Mouse (Mus musculus) forebrain, embryonic 12.5 days (tissue): ENCODE measurements at regions not wholly inside any gene's neighbourhood (a gene's known extent, or its start where the extent isn't known, plus 50 kb on each side); places are given as distances from the start of the nearest gene placed in this dataset.

Source experiments
- ATAC-seq: fragments of 200-750 bp; cut with Nextera tagmentation; 2 replicates; pipeline ENCODE4 v1.8.0; 2017; ENCODE audit warnings: moderate TSS enrichment; ENCODE audit not compliant: low FRiP score
- H3K27ac ChIP-seq: fragments of 300-500 bp; sonication (generic); 2 replicates; pipeline ENCODE4 v1.5.1; 2016; ENCODE audit warnings: mild to moderate bottlenecking
- H3K27me3 ChIP-seq: fragments of 300-500 bp; sonication (generic); 2 replicates; pipeline ENCODE4 v1.6.1; 2016; ENCODE audit warnings: mild to moderate bottlenecking
- H3K36me3 ChIP-seq: fragments of 300-500 bp; sonication (generic); replicated peaks from 2 replicates; pipeline ENCODE4 v1.6.1; 2016; ENCODE audit warnings: mild to moderate bottlenecking
- H3K4me1 ChIP-seq: fragments of 300-500 bp; sonication (generic); 2 replicates; pipeline ENCODE4 v1.6.1; 2016
- H3K4me2 ChIP-seq: fragments of 300-500 bp; sonication (generic); 2 replicates; pipeline ENCODE4 v1.6.1; 2016; ENCODE audit warnings: mild to moderate bottlenecking, moderate library complexity
- H3K4me3 ChIP-seq: fragments of 300-500 bp; sonication (generic); replicated peaks from 2 replicates; pipeline ENCODE4 v1.5.1; 2016; ENCODE audit warnings: mild to moderate bottlenecking
- H3K9ac ChIP-seq: fragments of 300-500 bp; sonication (generic); 2 replicates; pipeline ENCODE4 v1.6.1; 2016; ENCODE audit warnings: mild to moderate bottlenecking
- H3K9me3 ChIP-seq: fragments of 300-500 bp; sonication (generic); 2 replicates; pipeline ENCODE4 v1.6.1; 2016
- WGBS: fragments of 180-500 bp; shearing (Covaris S2); methylation state at CpG from one replicate; pipeline ENCODE4 v1.1.7; 2016; 5-methylcytosine and 5-hydroxymethylcytosine counted together

DNA sequence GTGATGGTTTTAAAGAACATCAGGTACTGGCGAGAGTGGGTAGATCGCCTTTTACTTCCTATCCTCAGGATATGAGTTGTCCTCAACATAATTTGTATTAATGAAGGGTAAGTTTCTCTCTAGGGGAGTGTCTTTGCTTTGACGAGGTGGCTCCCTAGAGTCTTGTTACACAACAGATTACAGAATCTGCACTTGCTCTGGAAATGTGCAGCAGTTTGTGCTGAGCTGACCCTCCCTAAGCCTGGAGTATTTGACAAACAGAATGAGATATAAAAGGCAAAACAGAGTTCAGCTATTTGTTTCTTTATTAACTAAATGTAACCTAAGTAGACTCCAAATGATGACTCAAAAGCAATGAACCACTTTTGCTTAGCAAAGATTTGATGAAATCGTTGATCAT is 136.8 kb upstream of the Mocs2 start:
- WGBS = 85% methylated on average over 4 of the region's 4 CpGs
- H3K9me3 ChIP-seq = no peaks in the 10 kb centered on the region
- H3K4me1 ChIP-seq = no peaks in the 10 kb centered on the region
- H3K4me3 ChIP-seq = no peak overlapping the region
- no peak for ATAC-seq
- no peak overlapping the region for H3K9ac ChIP-seq
- no peak overlapping the region for H3K27ac ChIP-seq
- no peaks in the 10 kb centered on the region for H3K36me3 ChIP-seq
- H3K27me3 ChIP-seq = no peaks in the 10 kb centered on the region
- H3K4me2 ChIP-seq = no peak overlapping the region

DNA sequence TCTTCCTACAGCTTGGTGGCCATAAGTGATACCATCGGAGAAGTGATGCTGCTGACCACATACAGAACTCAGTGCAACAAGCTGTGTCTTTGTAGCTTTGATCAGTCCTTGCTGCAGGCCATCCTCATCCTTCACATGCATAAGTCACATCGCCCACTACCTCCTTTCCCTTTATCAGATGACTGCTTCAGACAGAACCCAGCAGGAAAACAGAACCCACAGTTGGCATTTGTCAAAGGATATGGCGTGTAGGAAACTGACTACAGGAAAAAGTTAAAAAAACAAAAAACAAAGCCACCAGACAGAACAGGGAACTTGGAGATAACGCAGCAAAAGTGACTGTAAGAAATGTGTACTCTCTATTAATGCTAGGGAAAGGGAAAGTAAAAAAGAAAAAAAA is 136.1 kb upstream of the Mocs2 start:
- Histone ChIP-seq H3K27ac (no peak overlapping the region), H3K4me2 (no peak overlapping the region), H3K27me3 (no peaks in the 10 kb centered on the region), H3K9me3 (no peaks in the 10 kb centered on the region), H3K4me3 (no peak overlapping the region), H3K4me1 (no peaks in the 10 kb centered on the region), H3K9ac (no peak overlapping the region), H3K36me3 (no peaks in the 10 kb centered on the region)
- WGBS = 89% methylated on average over 4 of the region's 4 CpGs
- no peak for ATAC-seq

DNA sequence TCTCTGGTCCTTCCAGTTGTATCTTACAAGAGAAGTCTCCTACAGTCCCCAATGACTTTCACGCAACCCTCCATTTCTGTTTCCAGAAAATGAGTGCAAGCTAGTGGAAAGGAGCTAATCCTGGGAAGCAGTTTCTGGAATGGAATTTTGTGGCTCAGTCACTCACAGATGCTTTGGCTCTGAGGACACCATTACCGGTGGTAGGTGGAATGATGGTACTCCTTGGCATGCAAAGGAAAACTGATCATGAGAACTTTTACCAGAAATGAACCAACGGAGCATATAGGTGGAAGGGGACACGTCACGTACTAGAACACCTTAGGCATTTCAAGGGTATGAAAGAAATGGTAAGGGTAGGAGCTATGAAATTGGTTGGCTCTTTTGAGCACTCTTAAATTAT is 135.1 kb upstream of the Mocs2 start:
- no peak overlapping the region for H3K9ac ChIP-seq
- ATAC-seq = no peak
- no peak overlapping the region for H3K4me3 ChIP-seq
- H3K4me2 ChIP-seq = no peak overlapping the region
- H3K27ac ChIP-seq = no peak overlapping the region
- H3K36me3 ChIP-seq = no peaks in the 10 kb centered on the region
- no peaks in the 10 kb centered on the region for H3K27me3 ChIP-seq
- H3K4me1 ChIP-seq = no peaks in the 10 kb centered on the region
- no peaks in the 10 kb centered on the region for H3K9me3 ChIP-seq
- WGBS = 94% methylated on average over 5 of the region's 5 CpGs

DNA sequence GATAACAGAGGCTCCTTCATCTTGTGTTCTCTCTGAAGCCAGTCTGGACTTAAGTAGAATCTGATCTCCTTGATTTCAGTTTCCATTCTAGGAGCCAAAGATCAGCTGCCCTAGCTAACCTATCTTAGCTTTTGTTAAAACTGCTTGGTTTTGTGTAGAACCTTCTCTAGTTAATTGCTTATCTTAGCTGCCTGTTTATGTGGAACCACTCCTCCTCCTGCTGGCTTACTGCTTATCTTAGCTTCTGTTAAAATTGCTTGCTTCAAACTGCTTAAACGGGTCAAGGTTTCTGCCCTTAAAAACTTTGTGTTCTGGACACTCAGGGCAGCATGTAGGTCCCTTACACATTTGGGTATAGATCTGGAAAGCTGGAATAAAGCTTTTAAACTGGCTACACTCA is 133.7 kb upstream of the Mocs2 start:
- H3K9me3 ChIP-seq = no peaks in the 10 kb centered on the region
- H3K36me3 ChIP-seq = no peaks in the 10 kb centered on the region
- no peaks in the 10 kb centered on the region for H3K4me1 ChIP-seq
- no peak overlapping the region for H3K4me2 ChIP-seq
- ATAC-seq = no peak
- no peak overlapping the region for H3K9ac ChIP-seq
- H3K27ac ChIP-seq = no peak overlapping the region
- H3K4me3 ChIP-seq = no peak overlapping the region
- WGBS = 88% methylated on average over 1 of the region's 1 CpGs
- no peaks in the 10 kb centered on the region for H3K27me3 ChIP-seq

DNA sequence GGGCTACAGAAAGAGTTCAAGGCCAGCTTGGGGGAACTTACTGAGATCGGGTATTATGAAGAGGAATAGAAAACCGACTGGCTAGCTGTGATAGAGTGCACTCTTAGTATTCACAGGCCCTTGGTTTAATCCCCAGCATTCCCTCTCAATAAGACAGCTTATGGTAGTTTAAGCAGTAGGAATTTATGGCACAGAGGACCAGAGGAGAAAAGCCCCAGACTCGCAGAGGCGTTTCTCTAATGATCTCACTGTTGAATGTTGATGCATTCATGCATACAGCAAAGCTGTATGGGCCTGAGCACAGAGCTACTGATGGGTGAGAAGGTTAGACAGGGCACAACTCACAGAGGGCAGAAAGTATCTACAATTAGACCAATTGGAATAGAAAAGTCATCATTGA is 132.7 kb upstream of the Mocs2 start:
- Histone ChIP-seq H3K27me3 (no peaks in the 10 kb centered on the region), H3K36me3 (no peaks in the 10 kb centered on the region), H3K9ac (no peak overlapping the region), H3K4me2 (no peak overlapping the region), H3K27ac (no peak overlapping the region), H3K4me1 (no peaks in the 10 kb centered on the region), H3K4me3 (no peak overlapping the region), H3K9me3 (no peaks in the 10 kb centered on the region)
- no peak for ATAC-seq
- 42% methylated on average over 4 of the region's 4 CpGs for WGBS

DNA sequence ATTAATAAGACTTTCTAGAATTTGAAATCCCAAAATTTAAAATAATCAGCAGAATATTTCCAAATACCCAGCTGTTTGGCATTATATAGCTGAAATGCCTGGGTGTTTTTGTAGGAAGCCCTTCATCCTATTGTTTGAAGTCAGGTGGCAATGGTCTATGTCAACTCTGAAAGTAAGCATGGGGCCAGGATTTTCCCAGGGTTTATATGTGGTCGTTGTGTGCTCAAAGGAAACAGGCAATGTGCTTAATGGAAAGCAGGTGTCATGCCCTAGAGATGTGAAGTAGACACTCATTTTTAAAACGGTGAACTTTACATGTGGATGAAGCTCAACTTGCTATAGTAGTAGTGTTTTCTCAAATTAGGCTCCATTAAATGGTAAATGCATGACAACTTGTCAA is 105.4 kb upstream of the Mocs2 start:
- Histone ChIP-seq H3K4me1 (no peaks in the 10 kb centered on the region), H3K9ac (no peak overlapping the region), H3K9me3 (no peaks in the 10 kb centered on the region), H3K4me3 (no peak overlapping the region), H3K27ac (no peak overlapping the region), H3K4me2 (no peak overlapping the region), H3K36me3 (no peaks in the 10 kb centered on the region), H3K27me3 (no peaks in the 10 kb centered on the region)
- no peak for ATAC-seq
- 75% methylated on average over 2 of the region's 2 CpGs for WGBS

DNA sequence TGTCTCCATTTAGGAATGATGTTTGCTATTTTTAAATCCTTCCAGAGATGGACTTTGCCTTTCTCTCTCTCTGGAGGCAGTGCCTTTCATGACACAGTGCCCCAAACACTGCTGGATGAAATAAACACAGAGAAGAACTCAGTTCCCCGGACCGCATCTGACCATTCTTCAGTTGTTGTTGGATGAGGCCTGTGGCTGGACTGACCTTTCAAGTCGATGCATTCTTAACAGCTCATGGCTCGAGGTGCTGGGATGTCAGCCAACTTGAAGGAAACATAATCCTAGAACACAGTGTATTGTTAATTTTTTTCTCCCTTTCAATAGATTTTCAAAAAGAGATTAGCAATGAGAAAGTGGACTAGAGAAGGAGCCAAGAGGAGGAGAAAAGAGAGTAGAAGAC is 98.3 kb upstream of the Mocs2 start:
- no peak for ATAC-seq
- H3K4me3 ChIP-seq = no peak overlapping the region
- 68% methylated on average over 4 of the region's 4 CpGs for WGBS

DNA sequence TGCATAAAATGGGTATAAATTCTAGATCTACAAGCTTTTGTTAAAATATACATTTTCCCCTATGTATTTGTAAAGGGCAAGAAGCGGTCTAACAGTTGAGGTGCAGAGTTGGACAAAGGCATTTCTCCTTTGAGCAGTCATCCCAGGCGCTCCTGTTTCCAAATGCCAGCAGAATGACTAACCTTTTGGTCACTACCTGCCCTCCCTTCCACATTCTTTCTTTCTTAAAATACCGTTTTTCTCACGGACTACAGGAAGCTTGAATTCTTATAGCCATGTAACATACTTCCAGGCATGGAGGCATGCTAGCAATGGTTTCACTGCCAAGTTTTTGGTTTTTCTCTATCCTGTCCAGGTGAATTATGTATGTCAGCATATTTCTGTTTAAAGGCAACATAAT is 91.2 kb upstream of the Mocs2 start:
- Histone ChIP-seq H3K36me3 (no peaks in the 10 kb centered on the region), H3K4me2 (no peak overlapping the region), H3K27ac (no peak overlapping the region), H3K4me3 (no peak overlapping the region), H3K4me1 (no peaks in the 10 kb centered on the region), H3K27me3 (no peaks in the 10 kb centered on the region), H3K9me3 (no peaks in the 10 kb centered on the region), H3K9ac (no peak overlapping the region)
- 85% methylated on average over 4 of the region's 4 CpGs for WGBS
- ATAC-seq = no peak

More for the DNA sequence above, 98.3 kb upstream of the Mocs2 start:
- no peak overlapping the region for H3K9ac ChIP-seq
- H3K4me2 ChIP-seq = no peak overlapping the region
- no peaks in the 10 kb centered on the region for H3K27me3 ChIP-seq
- H3K27ac ChIP-seq = no peak overlapping the region
- no peaks in the 10 kb centered on the region for H3K36me3 ChIP-seq
- no peaks in the 10 kb centered on the region for H3K4me1 ChIP-seq
- no peaks in the 10 kb centered on the region for H3K9me3 ChIP-seq

DNA sequence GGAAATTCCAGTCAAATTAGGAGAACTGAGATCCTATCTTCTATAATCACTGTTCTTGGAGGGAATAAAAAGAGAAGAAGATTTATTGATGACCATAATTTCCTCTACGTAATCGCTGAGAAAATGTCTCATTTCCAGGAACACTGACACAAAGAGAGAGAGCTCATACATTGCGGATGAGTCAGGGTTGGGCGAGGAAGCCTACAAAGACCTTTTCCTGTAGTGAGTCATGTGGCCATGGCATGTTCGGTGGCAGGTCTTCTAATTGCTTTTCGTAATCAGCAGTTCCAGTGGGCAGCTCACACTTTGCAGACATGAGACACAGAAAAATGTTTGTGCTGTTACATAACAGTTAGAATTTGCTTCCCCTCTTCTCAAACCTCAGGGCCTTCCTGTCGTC is 83.0 kb upstream of the Mocs2 start:
- H3K27ac ChIP-seq = no peak overlapping the region
- no peaks in the 10 kb centered on the region for H3K4me1 ChIP-seq
- no peak overlapping the region for H3K4me3 ChIP-seq
- no peak overlapping the region for H3K9ac ChIP-seq
- ATAC-seq = no peak
- no peaks in the 10 kb centered on the region for H3K36me3 ChIP-seq
- H3K4me2 ChIP-seq = no peak overlapping the region
- no peaks in the 10 kb centered on the region for H3K9me3 ChIP-seq
- no peaks in the 10 kb centered on the region for H3K27me3 ChIP-seq
- WGBS = 95% methylated on average over 7 of the region's 7 CpGs

DNA sequence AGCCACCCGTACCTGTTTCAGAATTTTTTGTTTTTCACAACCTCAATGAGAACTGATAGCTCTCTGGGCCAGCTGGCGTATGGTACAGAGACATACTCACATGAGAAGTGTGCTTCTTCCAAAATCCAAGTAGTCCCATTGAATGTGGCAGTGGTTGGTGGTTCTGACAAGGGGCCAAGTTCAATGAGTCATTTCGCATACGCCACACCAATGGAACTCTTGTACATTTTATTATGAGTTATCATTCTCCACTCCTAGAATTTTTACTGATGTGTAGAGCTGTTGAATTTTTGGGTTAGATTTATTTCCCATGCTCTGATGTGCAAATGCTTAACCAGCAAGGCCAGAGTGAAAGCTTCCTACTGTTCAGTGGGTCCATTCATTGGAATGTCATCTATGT is 82.0 kb upstream of the Mocs2 start:
- Histone ChIP-seq H3K9ac (no peak overlapping the region), H3K4me2 (no peak overlapping the region), H3K27me3 (no peaks in the 10 kb centered on the region), H3K27ac (no peak overlapping the region), H3K9me3 (no peaks in the 10 kb centered on the region), H3K4me3 (no peak overlapping the region), H3K4me1 (no peaks in the 10 kb centered on the region), H3K36me3 (no peaks in the 10 kb centered on the region)
- 90% methylated on average over 4 of the region's 4 CpGs for WGBS
- no peak for ATAC-seq

DNA sequence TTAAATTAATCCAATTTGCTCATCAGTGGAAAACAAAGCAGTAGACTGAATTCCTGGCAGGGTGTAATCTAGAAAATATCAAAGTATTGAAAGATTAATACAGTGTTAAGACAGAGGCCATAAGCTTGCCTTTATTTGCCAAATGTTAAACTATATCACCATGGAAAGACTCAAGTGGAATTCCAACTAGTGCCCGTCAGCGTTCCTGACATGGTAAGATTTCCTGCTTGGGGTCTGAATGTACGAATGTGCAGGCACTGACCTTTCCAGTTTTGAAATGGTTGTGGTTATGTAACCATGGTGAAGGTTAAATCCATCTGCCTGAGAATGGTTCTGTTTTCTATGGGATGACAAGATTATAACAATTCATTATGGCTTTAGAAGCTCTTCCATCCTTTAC is 75.5 kb upstream of the Mocs2 start:
- no peak for ATAC-seq
- 65% methylated on average over 3 of the region's 3 CpGs for WGBS
- H3K4me2 ChIP-seq = no peak overlapping the region

DNA sequence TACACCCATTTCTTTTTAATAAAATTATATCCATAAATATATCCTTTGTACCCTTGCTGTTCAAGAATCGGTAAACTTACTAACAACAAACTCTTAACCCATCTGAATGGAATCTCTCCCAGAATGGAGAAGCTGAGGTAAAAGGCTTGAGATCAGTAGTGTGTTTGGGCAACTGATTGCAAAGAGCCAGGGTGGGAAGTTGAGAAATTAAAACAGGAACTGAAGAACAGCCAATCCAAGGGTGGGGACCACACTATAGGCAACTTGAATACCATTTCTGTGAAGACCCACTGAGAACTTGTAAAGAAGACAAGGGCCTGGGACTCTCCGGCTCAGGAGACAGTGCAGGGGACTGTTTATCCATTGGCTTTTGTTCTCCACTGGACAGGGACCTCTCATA is 72.2 kb upstream of the Mocs2 start:
- Histone ChIP-seq H3K4me1 (no peaks in the 10 kb centered on the region), H3K4me2 (no peak overlapping the region), H3K27me3 (no peaks in the 10 kb centered on the region), H3K9me3 (no peaks in the 10 kb centered on the region), H3K4me3 (no peak overlapping the region), H3K9ac (no peak overlapping the region), H3K27ac (no peak overlapping the region), H3K36me3 (no peaks in the 10 kb centered on the region)
- WGBS = 91% methylated on average over 2 of the region's 2 CpGs
- no peak for ATAC-seq

More for the DNA sequence above, 75.5 kb upstream of the Mocs2 start:
- no peaks in the 10 kb centered on the region for H3K4me1 ChIP-seq
- no peak overlapping the region for H3K9ac ChIP-seq
- no peaks in the 10 kb centered on the region for H3K9me3 ChIP-seq
- H3K27ac ChIP-seq = no peak overlapping the region
- no peaks in the 10 kb centered on the region for H3K27me3 ChIP-seq
- no peak overlapping the region for H3K4me3 ChIP-seq
- no peaks in the 10 kb centered on the region for H3K36me3 ChIP-seq

DNA sequence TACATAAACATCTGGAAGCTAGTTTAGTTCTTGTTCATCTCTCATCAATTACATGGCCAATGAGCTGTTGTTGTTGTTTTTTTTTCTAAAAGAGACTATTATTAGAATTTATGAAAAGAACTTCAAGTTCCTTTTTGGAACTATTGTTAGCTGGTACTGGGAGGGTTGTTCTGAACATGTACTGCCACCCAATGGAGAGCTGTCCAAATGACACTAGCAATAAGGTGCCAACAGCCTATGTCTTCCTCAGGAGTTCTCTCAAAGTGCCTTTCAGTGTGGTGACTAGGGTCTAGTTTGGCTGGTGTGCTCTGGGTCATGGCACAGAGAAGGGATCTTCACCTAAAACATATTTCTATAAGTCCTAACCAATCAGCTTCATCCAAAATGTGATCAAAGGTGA is 60.6 kb upstream of the Mocs2 start:
- Histone ChIP-seq H3K27ac (no peak overlapping the region), H3K9ac (no peak overlapping the region), H3K4me1 (no peaks in the 10 kb centered on the region), H3K4me2 (no peak overlapping the region), H3K9me3 (no peaks in the 10 kb centered on the region), H3K36me3 (no peaks in the 10 kb centered on the region), H3K4me3 (no peak overlapping the region), H3K27me3 (no peaks in the 10 kb centered on the region)
- no peak for ATAC-seq

DNA sequence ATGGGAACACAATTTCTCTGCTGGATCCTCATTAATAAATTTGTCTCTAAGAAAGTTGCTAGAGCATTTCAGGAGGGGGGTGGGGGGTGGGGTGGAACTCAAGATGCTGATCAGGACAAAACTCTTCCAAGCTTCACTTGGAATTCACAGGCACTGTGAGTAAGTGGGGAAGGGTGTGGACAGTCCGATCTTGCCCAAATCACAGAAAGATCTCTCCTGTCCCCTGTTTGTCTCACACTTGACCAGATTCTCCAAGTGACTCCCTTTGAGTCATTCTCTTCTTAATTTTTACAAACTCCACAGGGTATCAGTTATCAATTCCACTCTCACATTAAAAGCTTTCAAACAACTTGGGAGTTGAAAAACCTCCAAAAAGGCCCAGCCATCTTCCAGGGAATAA is 58.1 kb upstream of the Mocs2 start:
- Histone ChIP-seq H3K4me3 (no peak overlapping the region), H3K4me1 (no peaks in the 10 kb centered on the region), H3K36me3 (no peaks in the 10 kb centered on the region), H3K27me3 (no peaks in the 10 kb centered on the region), H3K9me3 (no peaks in the 10 kb centered on the region), H3K27ac (no peak overlapping the region), H3K9ac (no peak overlapping the region), H3K4me2 (no peak overlapping the region)
- no peak for ATAC-seq
- 85% methylated on average over 1 of the region's 1 CpGs for WGBS
